Mouse (Mus musculus) T-helper 2 cell (primary cell): ENCODE data around the gene Nfam1.

Experiments used
- in situ Hi-C: fragments of 300-600 bp; cut with MboI, MseI; formaldehyde crosslinking; loops from one replicate; pipeline ENCODE4 v1.15.1; 2025; ENCODE audit warnings: high pct_unique_total_duplicates

Nfam1 gene

DNA sequence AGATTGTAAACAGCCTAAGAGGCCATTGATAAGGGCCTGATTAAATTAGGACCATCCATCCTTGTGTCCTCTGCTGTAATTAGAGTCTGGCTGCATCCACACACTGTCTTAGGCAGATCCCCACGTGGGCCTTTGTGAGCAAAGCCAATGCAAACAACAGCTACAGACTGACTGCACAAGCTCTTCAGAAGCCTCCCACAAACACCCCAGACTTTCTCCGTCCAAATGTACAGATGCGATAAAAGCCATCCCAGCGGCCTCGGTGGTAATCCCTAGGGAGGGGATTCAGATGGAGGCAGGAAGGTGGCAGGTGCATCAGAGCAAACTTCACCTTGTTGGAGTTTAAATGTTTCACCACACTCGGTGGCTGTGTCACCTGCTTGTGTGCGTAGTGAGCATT lies 37.9 kb downstream of the Nfam1 start:
- in situ Hi-C loops = no loop called here

DNA sequence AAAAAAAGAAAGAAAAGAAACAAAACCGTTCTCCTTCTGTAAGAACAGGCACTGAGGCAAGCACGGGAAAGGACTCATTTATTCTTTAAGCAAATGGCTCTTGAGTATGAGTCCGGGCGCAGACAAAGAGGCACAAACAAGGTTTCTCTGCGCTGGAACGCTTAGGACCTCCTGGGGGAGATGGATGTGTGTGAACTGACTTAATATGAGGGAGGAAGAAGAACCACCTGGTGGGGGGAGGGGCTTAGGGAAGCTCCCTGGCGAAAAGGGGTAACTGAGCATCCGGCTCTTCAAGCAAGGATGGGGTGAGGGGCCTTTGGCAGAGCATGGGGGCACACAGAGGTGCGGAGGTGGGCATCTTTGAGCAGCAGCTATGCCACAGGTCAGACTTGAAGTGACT lies 40.2 kb downstream of the Nfam1 start:
- in situ Hi-C loops = no loop called here

DNA sequence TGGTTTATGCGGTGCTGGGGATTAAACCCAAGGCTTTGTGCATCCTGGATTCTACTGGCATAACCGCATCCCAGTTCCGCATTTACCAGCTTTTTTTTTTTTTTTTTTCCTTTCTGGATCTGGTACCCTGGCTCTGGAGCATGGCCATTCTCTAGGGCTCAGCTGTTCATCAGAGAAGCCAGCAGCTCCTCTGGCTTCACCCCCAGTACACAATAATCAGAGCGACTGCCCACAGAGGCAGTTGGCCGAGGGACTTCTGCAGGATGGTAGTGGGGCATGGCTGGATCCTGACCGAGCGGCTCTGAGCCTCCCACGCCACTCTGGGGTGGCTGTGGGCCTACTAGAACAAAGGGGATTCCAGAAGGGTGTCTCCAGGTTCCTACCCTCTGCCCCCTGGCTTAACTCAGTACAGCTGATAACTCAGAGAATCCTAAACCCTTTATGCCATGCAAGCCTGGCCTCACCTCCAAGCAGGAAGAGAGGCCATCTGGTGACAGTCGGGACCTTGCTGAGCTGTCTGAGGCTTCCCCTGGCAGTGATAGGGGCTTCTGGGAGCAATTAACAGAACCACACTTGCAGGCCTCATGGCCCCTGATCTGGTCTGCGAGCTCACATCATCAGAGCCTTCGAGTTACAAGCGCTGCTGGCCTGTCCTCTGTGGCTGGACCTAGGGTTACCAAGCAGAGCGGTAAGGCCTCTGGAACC lies 40.9 kb downstream of the Nfam1 start:
- in situ Hi-C loops = no loop called here

- in situ Hi-C loops = loop anchor here (5.0 kb wide), 2 partner anchors 38 to 82 kb away; no protein-coding TSS in a partner anchor
Measured at GRCm38 (mm10) chr15:82989190-82989704, 43.9 kb downstream of the Nfam1 start.

- in situ Hi-C loops = loop anchor here (5.0 kb wide), 2 partner anchors 40 to 80 kb away; no protein-coding TSS in a partner anchor
Measured at GRCm38 (mm10) chr15:82987732-82988112, 45.4 kb downstream of the Nfam1 start, which contains the start of gene Tcf20. Tcf20 (minus strand) TSS chr15:82987872.

- in situ Hi-C loops = loop anchor here (5.0 kb wide), 2 partner anchors 40 to 80 kb away; no protein-coding TSS in a partner anchor
Measured at GRCm38 (mm10) chr15:82987014-82987731, 45.9 kb downstream of the Nfam1 start.

GRCm38 (mm10) chr15:82984574-82984973 lies 48.5 kb downstream of the Nfam1 start:
- in situ Hi-C loops = no loop called here

GRCm38 (mm10) chr15:82984097-82984496 lies 49.0 kb downstream of the Nfam1 start:
- in situ Hi-C loops = no loop called here

GRCm38 (mm10) chr15:82983416-82984026 lies 49.6 kb downstream of the Nfam1 start:
- in situ Hi-C loops = no loop called here

DNA sequence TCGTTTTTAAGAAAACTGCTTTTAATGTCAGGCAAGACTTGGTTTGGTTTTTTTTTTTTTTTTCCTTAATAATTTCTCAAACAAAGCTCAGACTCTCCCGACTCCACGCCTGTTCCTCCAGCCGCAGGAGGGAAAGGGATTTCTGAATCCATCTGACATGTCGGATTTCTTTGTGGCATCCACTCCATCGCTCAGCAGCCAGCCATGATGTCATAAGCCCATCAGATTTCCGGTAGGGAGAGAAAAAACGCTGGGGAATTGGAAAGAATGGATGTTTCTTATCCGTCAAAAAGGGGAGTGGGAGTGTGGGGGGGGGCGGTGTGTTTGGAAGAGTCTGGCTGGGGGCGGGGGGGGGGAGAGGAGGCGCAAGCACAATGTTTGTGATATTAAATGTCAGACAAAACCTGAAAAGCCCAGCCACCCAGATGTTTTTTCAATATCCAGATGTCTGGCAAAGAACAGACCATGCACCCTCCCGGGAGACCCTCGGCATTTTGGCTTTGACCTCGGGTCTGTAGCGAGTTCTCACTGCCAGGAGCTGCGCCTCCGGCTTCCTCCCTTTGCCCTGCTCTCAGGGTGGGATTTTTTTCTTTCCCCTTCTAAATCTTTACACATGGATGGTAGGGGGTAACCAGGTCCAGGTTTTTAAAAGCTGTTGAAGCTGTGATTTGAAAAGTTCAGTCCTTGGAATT lies 50.2 kb downstream of the Nfam1 start:
- in situ Hi-C loops = no loop called here

DNA sequence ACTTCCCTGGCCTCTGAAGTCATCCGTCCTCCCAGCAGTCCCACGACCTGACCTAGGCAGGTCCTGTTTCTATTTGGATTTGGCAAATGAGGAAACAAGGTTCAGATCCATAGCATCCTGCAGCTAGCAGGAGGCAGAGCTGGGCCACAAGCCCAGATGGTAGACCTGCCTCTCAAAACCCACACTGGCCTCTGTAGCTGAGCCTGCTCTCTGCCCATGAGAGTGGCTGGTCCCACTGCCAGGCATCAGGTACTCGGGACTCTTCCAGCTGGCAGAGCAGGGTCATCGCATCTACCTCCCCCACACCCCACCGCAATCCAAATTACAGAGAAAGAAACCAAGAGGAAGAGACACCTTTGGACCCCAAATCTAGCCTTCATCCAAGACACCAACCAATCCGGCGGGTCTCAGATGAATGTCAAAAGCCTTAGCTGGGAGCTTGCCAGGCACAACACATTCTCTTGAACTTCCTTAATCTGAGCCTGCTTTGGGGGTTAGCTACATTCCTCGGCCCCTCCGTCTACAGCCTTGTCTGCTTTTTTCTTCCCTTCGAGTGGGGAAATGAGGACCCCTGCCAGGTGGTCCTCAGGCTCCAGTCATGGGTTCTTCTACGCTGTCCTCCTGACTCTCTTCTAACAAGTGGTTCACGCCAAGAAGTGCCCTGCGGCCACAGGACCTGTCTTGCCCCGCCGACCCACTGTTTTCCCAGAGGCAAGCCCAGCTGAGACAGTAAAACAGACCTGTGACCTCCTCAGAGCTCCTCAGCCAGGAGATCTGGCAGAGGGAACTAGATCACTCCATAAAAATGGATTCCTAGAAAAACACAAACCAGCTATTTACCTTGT lies 51.2 kb downstream of the Nfam1 start:
- in situ Hi-C loops = no loop called here

DNA sequence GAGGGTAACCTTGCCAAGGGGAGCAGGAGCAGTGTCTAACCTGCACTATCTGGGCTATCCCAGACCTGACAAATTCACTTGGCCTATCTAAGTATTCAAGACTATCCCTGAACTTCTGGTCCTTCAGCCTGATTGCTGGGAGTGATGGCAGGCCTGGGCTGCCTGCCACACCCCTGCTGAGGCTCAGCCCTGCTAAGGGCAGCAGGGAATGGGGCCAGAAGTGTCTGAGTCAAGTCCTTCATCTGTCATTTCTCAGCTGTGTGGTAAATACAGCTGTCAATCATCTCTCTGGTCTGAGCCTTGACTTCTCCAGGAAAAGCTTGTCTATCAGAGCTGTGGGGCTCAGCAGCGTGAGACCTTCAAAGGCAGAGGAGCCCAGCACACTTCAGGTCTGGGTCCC lies 53.6 kb downstream of the Nfam1 start:
- in situ Hi-C loops = no loop called here

- in situ Hi-C loops = no loop called here
Measured at GRCm38 (mm10) chr15:82974471-82974870, 58.6 kb downstream of the Nfam1 start.

DNA sequence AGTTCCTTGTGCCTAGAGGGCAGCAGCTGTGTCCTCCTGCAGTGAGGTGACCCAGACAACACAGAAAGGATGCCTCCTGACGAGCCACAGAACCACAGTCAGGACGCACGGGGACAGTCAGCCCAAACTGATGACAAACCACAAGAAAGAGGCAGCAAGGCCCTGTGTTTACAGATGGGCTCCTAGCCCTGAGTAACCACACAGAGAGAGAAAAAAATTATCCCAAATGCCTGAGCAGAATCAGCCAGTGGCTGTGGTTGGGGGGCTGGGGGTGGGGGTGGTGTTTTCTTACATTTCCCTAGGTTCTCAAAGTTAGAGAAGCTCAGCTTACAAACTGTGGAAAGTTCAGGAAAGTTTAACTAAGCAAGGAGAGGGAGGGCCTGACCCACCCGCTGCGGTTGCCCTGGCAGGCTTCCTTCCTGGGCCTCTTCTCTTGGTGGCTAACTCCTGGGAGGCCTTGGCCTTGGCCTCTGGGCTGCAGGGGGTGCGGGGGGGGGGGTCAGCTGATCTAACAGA lies 63.8 kb downstream of the Nfam1 start:
- in situ Hi-C loops = no loop called here

DNA sequence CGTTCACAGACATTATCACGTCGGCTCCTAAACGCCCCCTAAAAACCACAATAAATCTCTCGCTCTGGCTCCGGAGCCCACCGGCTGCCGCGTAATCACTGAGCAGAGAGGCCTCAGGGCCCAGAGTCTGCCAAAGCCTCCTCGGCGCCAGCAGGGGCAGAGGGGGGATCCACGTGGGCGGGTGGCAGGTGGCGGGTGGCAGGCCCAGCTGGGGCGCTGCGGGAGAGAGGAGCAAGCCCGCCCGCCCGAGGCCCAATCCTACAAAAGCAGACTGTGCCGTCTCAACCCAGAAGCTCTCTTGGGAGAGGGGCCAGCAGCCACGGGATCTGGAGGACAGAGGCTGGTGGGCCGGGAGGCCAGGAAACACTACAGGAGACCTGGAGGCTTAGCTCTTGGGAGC lies 64.7 kb downstream of the Nfam1 start:
- in situ Hi-C loops = no loop called here

- in situ Hi-C loops = no loop called here
Measured at GRCm38 (mm10) chr15:82967947-82968346, 65.2 kb downstream of the Nfam1 start.

- in situ Hi-C loops = no loop called here
Measured at GRCm38 (mm10) chr15:82964266-82964825, 68.8 kb downstream of the Nfam1 start.

GRCm38 (mm10) chr15:82963556-82964156 lies 69.5 kb downstream of the Nfam1 start:
- in situ Hi-C loops = no loop called here

- in situ Hi-C loops = no loop called here
Measured at GRCm38 (mm10) chr15:82963090-82963489, 70.0 kb downstream of the Nfam1 start.

DNA sequence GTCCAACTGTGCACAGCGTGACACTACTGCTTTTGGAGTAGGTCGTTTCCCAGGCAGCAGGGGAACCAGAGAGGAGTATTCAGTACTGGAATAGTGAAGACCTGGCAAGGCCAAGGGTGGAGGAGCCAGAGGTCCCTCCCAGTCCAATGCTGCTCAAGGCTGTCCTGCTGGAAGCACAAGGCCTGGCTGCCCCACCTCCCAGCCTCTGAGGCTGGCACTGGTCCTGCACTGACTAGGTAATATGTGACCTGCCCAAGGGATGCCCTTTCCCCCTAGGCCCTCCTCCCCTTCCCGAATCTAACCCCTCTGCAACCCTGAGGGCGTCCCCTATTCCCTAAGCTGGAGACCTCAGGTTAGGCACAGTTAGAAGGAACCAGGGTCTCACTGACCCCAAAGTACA lies 70.6 kb downstream of the Nfam1 start:
- in situ Hi-C loops = no loop called here
